In genomic region chr2:51649887-51650286, GRCm38 (mm10) we compare ENCODE assay signal across 18 mouse cellular contexts. TPM values are rescaled to one million over a fixed set of nuclear protein-coding genes. Genes with fewer than 3 reads are reported as not detected.
"Had no signal": no experiment of that assay in that cellular context is flagged by ENCODE, and none has a peak within 500 bp of the region (broad histone marks: within the 10 kb centered on the region; RNA-seq: fewer than 3 reads in every experiment).

No protein-coding gene starts in this region.

- H3K4me2 ChIP-seq: limb, embryonic 12.5 days; liver, embryonic 13.5 days; lung, embryonic 15.5 days; neural tube, embryonic 12.5 days had no signal

- H3K27ac ChIP-seq: layer of hippocampus, adult 2 months; limb, embryonic 12.5 days; liver, embryonic 13.5 days; lung, embryonic 15.5 days; macrophage; neural tube, embryonic 12.5 days had no signal

- DNase-seq: kidney, adult 18-20 months; kidney, postnatal 10 days; kidney, postnatal 4 days; liver; liver, embryonic 13.5 days; liver, postnatal 0 days; lung, postnatal 14 days; right cerebral cortex, postnatal 4 days; spleen, adult 18-20 months; thymus, postnatal 4 days had no signal

- H3K9me3 ChIP-seq: limb, embryonic 12.5 days; liver, embryonic 13.5 days; lung, embryonic 15.5 days; megakaryocyte, embryonic 14.5 days; neural tube, embryonic 12.5 days had no signal

- H3K36me3 ChIP-seq: limb, embryonic 12.5 days; liver, embryonic 13.5 days; lung, embryonic 15.5 days; neural tube, embryonic 12.5 days had no signal

- H3K27me3 ChIP-seq: limb, embryonic 12.5 days; liver, embryonic 13.5 days; lung, embryonic 15.5 days; megakaryocyte, embryonic 14.5 days; neural tube, embryonic 12.5 days had no signal

- H3K9ac ChIP-seq: limb, embryonic 12.5 days; liver, embryonic 13.5 days; liver, postnatal 0 days; lung, embryonic 15.5 days; neural tube, embryonic 12.5 days had no signal

- H3K4me1 ChIP-seq: liver, embryonic 13.5 days; lung, embryonic 15.5 days; megakaryocyte, embryonic 14.5 days; neural tube, embryonic 12.5 days had no signal

- H3K4me3 ChIP-seq: layer of hippocampus, adult 2 months; limb, embryonic 12.5 days; liver, embryonic 13.5 days; lung, embryonic 15.5 days; megakaryocyte, embryonic 14.5 days; neural tube, embryonic 12.5 days had no signal

- ATAC-seq: liver, postnatal 0 days had no signal

RNA-seq across cellular contexts. Expression of gene Tas2r134, which starts 22.6 kb away (rescaled TPM):
- polyA plus RNA-seq: kidney, embryonic 14.5 days; limb, embryonic 12.5 days; liver, embryonic 13.5 days; liver, postnatal 0 days; lung, embryonic 15.5 days; macrophage; neural tube, embryonic 12.5 days; stomach, embryonic 14.5 days had no signal
